Mouse (Mus musculus): ENCODE data around the gene Syce3.
"Not testable (repeated sequence)": the region's sequence is repeated elsewhere in the genome, so short reads cannot be mapped to it uniquely, and the experiment has no call there.

Syce3 gene

GRCm38 (mm10) chr15:89410118-89410517 is at the start of gene Syce3:
TSS of gene Syce3 (minus strand) at chr15:89410503.
- DNase-seq (ENCODE audit: extremely low read depth, insufficient read length, low spot score): no peak

GRCm38 (mm10) chr15:89459821-89460220 is 49.5 kb upstream of the Syce3 start:
- no peak for DNase-seq (ENCODE audit: extremely low read depth, insufficient read length, low spot score)

GRCm38 (mm10) chr15:89458942-89459341 is 48.6 kb upstream of the Syce3 start:
- no peak for DNase-seq (ENCODE audit: extremely low read depth, insufficient read length, low spot score)

- DNase-seq (ENCODE audit: extremely low read depth, insufficient read length, low spot score): no peak
Observed at GRCm38 (mm10) chr15:89455642-89456041, 45.3 kb upstream of the Syce3 start.

GRCm38 (mm10) chr15:89454857-89455256 is 44.6 kb upstream of the Syce3 start:
- DNase-seq (ENCODE audit: extremely low read depth, insufficient read length, low spot score): no peak

GRCm38 (mm10) chr15:89453865-89454478 is 43.7 kb upstream of the Syce3 start, which contains the start of gene Mapk8ip2:
TSS of gene Mapk8ip2 (plus strand) at chr15:89453913.
- no peak for DNase-seq (ENCODE audit: extremely low read depth, insufficient read length, low spot score)

GRCm38 (mm10) chr15:89452906-89453864 is 42.9 kb upstream of the Syce3 start:
- DNase-seq (ENCODE audit: extremely low read depth, insufficient read length, low spot score): no peak

- DNase-seq (ENCODE audit: extremely low read depth, insufficient read length, low spot score): no peak
Observed at GRCm38 (mm10) chr15:89442486-89443070, 32.3 kb upstream of the Syce3 start.

GRCm38 (mm10) chr15:89435878-89436277 is 25.6 kb upstream of the Syce3 start:
- DNase-seq (ENCODE audit: extremely low read depth, insufficient read length, low spot score): no peak

GRCm38 (mm10) chr15:89434136-89434535 is 23.8 kb upstream of the Syce3 start:
- no peak for DNase-seq (ENCODE audit: extremely low read depth, insufficient read length, low spot score)

- no peak for DNase-seq (ENCODE audit: extremely low read depth, insufficient read length, low spot score)
Observed at GRCm38 (mm10) chr15:89432946-89433345, 22.6 kb upstream of the Syce3 start.

GRCm38 (mm10) chr15:89431806-89432205 is 21.5 kb upstream of the Syce3 start:
- no peak for DNase-seq (ENCODE audit: extremely low read depth, insufficient read length, low spot score)

- DNase-seq (ENCODE audit: extremely low read depth, insufficient read length, low spot score): no peak
Observed at GRCm38 (mm10) chr15:89431271-89431670, 21.0 kb upstream of the Syce3 start.

GRCm38 (mm10) chr15:89430771-89431170 is 20.5 kb upstream of the Syce3 start:
- not testable (repeated sequence) for DNase-seq (ENCODE audit: extremely low read depth, insufficient read length, low spot score)

- DNase-seq (ENCODE audit: extremely low read depth, insufficient read length, low spot score): no peak
Observed at GRCm38 (mm10) chr15:89430341-89430740, 20.0 kb upstream of the Syce3 start.

- peak; percentile 96 for DNase-seq (ENCODE audit: extremely low read depth, insufficient read length, low spot score)
Observed at GRCm38 (mm10) chr15:89429352-89430221, 19.3 kb upstream of the Syce3 start, which contains the start of the genes C730034F03Rik, Gm44502 and Chkb. TSS of gene C730034F03Rik (plus strand) at chr15:89429589. TSS of gene Gm44502 (minus strand) at chr15:89429696. TSS of gene Chkb (minus strand) at chr15:89429908.

- no peak for DNase-seq (ENCODE audit: extremely low read depth, insufficient read length, low spot score)
Observed at GRCm38 (mm10) chr15:89428821-89429351, 18.6 kb upstream of the Syce3 start.

GRCm38 (mm10) chr15:89428136-89428790 is 18.0 kb upstream of the Syce3 start:
- DNase-seq (ENCODE audit: extremely low read depth, insufficient read length, low spot score): no peak

GRCm38 (mm10) chr15:89426716-89427115 is 16.4 kb upstream of the Syce3 start:
- no peak for DNase-seq (ENCODE audit: extremely low read depth, insufficient read length, low spot score)

Data from 3134 (cell line).